Mouse (Mus musculus) cerebellum, adult 11-12 months (tissue): ENCODE measurements around the gene Ust.
A peak's percentile ranks its signal among the peaks of the same experiment; 100 is the strongest.

Source experiments
- DNase-seq: peaks from one replicate; pipeline ENCODE4 v3.0.0; 2022

Gene Ust

DNA sequence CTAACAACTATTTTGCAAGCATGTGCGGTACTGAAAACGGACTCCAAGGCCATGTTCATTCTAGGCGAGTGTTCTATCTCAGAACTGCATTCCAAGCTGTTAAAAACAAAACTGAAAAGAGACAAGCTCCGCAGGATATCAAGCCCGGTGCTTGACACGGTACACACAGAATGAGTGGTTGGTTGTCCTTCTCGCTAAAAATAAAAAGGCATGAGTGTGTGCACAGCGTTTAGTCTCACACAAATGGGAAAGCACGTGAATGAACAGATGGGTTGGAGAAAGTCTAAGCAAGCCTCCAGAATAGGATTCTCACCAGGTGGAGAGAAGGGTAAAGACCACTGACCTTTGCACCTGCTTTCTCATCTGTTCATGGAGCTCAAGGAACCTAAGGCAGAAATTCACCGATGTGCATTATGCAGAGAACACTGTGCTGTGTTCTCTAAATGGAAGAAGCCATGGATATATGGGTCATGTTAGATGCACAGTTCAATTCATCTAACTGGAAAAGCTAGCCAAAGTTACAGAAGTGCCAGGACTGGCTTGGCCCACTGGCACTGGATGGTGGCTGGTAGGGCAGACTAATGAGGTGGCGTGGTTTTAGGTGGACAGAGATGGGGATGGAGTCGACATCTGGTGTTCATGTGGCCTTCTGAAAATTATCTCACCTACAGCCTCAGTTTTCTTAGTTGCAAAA is 90.8 kb downstream of the Ust start:
- DNase-seq: peak; percentile 62

DNA sequence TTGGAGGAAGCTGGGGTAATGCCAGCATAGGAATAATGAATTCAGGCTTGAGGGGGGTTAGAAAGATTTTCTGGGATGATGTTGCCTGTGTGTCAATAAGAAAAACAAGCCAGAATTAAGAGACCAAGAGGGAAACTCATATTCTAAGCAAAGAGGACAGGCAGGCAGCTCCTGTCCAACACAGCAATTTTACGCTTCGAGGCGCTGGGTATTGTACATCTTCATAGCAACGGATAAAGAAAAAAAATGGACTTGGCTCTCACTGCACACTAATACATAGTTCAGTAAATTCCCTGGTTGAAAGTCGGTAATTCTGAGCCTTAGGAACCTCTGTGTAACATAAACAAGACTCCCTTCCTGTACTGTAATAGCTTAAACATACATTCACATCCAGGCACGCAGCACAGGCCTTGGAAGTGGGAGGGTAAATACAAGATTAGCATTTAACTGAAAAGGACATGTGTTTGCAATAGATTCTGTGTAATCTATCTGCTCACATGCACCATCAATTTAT is 99.1 kb downstream of the Ust start:
- DNase-seq: no peak

DNA sequence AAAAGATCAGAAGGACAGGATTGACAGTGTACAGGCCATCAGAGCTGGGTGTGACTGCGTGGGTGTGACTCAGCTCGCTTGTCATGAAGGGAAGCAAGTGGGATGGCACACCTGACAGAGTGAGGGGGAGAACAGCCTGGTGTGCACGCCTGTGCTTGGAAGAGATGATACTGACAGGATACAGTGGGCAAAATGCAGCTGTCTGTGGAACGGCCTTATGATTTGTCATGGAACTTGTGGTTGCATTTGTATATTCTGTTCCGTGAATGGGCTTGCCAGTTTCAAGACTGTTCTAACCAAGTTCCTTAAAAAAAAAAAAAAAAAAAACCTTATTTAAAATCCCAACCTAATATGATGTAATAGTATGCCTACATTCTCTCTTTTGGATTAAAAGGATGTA is 103.2 kb downstream of the Ust start:
- no peak for DNase-seq

DNA sequence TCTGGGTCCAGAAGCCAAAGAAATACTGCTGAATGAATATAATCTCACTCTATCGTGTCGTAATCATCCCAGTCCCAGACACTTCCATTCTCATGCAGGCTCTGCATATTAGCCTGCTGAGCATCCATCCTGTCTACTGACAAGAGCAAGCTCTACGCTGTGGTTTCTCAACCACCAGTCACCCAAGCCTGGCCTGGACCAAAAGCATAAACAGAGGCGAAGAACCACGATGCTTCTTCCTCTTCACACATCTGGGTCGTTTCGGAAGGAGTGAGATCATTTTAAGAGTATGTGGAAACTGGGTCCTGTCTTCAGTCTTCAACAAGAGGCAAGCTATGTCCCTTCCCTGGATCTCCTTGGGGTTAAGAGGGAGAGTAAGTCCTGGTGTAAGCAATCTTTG is 103.6 kb downstream of the Ust start:
- DNase-seq: no peak

DNA sequence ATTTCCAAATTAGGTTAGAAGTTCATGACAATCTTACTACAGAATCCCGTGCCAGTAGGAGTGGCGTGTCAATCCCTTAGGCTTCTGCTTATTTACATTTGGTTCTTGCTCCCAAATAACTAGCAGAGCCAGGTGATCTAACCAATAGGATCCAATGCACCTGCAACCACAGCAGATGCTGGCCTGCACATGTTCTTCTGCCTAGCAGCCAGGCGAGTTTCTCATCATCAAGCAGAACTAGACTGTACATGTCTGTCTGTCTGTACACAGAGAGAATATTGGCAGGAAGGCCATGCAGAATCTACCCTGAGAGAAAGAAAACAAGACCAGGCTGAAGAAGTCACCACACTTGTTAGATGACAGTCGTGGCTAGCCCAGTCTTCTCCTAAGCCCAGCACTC is 113.5 kb downstream of the Ust start:
- no peak for DNase-seq

DNA sequence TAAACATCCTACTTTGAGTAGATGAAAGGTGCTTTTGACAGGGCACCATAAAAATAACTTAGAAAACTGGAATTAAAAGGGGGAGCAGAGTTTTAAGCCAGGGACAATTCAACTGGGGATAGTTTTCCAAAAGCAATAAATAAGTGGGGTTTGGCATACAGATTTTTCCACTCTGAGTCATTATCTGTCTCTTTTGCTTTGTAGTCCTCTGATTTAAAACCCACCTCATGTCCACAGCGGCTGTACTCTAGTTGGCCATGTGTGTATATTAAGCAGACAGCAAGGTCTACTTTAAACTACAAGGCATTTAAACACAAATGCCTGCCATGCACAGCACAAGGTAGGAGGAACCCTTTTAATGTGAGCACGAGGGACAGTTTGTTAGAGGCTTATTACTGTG is 126.4 kb downstream of the Ust start:
- DNase-seq: no peak

DNA sequence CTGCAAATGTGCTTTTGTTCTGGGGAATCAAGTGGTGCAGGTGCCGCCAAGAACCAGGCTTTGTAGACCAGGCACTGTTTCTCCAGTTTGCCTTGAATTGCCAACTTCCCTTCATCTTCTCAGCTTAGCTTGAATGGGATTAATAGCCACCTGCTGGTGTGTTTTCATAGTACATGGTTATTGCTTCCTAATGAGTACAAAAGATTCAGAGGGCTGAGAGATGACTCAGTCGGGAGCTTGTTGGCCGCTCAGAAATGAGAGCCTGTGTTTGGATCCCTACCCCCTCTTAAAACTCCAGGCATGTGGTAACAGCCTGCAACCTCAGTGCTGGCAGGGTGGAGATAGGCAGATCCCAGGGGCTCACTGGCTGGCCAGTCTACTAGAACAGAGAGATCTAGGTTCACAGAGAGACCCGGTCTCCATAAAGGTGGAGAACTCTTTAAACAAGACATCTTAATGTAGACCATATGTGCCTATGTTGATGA is 127.3 kb downstream of the Ust start:
- peak; percentile 48 for DNase-seq

DNA sequence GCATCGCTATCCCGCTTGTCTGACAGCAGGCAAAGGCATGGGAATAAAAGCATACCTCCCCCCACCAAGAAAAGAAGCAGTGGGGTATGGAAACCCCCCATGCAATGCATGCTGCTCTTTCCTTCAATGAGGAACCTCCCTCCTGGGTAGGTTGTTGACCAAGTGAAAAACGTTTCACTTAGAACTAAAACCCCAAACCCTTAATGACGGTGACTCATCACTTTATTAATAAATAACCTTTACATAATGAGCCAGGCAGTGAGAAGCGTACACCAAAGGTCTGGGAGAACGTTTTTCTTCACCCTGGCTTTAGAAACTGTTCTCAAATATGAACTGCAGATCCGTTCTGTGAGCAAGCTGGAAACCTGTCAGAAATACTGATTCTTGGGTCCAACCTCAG is 130.4 kb downstream of the Ust start:
- DNase-seq: no peak

DNA sequence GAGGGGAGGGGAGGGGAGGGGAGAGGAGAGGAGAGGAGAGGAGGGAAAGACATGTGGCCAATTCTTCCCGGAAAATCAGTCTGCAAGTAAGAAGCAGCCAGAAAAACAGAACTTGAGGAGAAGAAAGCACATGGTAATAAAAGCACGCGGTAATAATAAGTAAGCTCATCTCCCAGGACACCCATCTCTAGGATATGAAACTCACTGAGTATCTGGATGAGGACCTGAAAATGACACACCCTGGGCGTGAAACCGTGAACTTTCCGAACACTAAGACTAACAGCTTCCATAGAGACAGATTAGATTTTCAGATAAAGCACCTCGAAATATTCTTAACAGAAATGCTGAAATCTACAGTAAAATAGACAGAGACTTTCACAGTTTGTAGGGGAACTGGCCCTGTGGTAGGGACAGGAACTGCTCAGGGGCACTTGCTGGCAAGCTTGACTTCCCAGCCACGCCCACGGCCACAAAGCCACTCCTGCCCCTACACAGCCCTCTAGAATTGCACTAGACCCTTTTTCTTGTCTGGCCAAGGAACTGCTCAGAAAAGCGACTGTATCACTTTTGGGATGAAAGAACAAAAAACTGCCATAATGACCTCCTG is 148.6 kb downstream of the Ust start:
- no peak for DNase-seq

DNA sequence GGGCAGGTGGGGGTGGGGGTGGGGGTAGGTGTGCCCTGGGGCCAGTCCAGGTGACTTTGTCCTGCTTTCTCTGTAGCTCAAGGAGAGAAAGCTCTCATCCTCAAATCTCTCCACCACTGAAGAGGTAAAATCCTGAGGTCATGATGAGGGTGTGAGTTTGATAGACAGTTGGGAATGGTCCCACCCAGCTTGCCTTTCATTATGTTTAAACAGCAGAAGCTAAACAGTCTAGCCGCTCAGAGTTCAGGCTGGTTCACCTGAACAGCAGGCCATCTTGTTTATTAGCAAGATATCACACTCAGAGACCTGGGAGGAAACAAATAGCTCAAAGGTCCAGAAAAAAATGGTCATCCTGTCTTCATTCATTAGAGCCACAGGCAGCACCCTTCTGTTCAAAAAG is 152.8 kb downstream of the Ust start:
- DNase-seq: no peak

DNA sequence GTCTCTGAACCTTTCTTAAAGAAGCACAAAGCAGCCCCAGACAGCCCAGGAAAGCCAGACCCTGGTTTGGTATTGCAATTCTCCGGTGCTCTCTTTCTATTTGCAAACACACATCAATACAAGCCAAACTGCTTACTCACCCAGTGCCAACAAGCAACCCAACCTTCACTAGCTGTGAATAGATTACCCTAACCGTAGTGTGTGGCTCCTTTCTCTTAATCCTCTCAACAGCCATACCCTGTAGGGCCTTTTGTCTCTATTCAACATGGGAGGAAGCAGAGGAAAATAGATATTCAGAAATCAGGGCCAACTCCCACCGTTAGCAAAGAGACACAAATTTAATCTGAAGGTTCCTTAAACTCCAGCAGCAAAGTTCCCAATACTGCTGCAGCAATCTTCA is 154.4 kb downstream of the Ust start:
- no peak for DNase-seq

DNA sequence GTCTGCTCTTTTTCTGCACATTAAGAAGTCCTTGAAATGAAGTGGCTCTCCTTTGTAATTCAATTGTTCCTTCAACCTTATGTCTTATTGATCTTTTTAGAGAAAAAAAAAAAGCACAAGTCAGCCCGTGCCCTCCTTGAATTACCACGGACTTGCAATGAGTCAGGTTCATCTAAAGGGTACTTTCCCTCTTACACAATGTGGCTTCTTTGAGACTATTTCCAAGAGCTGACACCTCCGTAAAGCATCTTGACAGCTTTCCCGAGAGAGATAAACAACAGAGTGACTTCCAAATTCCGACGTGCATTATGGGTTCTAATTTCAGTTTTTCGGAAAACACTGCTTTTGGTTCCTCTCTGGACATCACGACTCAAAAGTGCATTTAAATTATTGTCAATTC is 155.3 kb downstream of the Ust start:
- DNase-seq: no peak

DNA sequence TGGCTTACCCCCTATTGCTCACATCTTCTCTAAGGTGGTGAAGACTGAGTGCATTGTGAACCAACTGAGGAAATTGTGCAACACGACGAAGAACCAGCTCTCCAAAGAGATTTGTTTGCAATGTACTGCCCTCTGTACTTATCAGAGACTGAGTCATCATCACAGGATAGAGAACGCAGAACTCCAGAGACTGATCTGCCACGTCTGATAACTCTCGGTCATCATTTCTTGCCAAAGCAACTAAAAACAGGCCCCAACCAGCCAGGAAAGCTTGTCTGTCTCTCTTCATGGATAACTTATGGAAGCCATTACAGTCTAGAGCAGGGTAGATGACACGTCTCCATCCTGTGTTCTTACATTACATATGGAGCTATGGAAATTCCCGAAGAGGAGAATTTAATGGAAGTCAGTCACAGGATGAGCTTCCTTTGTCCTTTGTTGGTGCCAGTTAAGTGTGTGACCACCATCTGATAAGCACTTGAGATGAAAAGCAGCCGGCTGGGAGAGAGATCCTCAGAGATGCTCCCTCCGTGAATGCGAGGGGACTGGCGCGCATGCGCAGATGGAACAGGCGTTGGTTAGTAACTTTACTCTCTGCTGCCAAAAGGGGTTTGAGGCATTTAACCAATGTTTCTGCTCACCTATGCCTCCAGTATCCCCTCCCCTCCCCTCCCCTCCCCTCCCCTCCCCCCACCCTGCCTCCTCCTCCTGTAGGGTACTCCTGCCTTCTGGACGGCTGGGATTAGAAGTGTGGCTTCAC is 160.2 kb downstream of the Ust start:
- no peak for DNase-seq

DNA sequence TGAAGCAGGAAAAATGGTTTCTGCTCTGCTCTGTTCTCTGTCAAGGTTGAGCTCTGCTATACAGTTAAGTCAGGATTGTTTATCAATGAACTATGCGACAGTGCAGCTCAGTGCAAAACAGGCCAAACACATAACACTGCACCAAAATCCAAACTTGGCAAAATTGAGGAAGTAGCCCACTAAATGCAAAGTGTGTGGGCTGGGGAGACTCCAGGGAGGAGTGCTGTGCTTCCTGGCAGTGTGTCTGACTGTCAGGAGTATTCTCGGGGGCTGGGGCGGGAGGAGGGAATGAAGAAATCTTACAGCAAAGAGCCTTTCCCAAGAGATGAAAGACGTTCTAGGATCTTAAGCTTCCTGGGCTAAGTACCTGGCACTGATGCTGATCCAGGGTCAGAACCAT is 165.1 kb downstream of the Ust start:
- no peak for DNase-seq

DNA sequence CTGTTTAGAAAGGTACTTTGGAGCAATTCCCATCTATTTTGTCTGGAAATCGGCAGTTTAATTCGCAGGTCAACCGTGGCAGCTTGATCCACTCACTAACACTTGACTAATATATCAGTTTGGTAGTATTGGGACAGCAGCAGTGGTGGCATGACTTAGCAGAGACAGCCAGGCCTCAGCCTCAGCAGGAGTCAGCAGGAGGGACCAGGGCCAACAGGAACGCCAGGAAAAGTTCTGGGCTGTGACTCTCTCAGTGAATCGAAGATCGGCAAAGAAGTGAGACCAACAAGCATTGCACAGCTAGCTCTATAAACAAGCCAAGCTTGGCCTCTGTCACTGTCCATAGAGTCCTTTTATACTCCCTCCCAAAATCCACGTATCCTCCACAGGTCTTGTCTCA is 168.0 kb downstream of the Ust start:
- DNase-seq: peak; percentile 32

DNA sequence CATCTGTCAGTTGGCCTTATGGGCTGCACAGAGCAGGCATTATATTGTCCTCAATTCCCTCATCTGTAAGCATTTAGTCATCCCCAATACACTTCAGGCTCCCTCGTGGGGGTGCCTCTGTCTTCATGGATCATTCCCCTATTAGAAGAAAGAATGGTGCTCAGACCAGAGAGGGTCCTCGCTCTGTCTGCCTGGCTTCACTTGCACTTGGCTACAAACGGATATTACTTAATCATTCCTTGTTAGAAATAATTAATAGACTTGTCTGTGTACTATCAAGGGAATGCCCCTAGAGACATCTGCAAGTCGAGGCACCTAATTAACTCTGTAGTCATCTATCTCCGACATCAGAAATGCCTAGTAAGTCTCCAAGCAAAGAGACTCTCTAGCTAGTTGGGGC is 171.1 kb downstream of the Ust start:
- DNase-seq: no peak

DNA sequence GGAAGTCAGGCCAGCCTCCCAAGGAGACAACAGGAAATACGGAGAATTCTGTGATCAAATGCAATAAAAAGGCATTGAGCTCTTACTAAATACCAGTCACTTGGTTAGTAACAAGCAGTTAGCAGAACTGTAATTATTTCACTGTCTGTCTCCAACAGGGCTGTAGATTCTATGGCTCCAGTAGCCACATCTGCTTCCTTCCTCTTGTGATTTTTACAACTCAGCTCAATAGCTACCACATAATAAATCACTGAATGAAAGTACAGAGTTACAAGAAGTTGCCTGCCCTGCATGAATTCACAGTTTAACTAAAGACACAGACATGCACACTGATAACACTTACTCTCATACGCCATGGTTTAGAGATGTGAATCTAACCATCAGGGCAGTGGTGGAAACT is 176.1 kb downstream of the Ust start:
- no peak for DNase-seq

DNA sequence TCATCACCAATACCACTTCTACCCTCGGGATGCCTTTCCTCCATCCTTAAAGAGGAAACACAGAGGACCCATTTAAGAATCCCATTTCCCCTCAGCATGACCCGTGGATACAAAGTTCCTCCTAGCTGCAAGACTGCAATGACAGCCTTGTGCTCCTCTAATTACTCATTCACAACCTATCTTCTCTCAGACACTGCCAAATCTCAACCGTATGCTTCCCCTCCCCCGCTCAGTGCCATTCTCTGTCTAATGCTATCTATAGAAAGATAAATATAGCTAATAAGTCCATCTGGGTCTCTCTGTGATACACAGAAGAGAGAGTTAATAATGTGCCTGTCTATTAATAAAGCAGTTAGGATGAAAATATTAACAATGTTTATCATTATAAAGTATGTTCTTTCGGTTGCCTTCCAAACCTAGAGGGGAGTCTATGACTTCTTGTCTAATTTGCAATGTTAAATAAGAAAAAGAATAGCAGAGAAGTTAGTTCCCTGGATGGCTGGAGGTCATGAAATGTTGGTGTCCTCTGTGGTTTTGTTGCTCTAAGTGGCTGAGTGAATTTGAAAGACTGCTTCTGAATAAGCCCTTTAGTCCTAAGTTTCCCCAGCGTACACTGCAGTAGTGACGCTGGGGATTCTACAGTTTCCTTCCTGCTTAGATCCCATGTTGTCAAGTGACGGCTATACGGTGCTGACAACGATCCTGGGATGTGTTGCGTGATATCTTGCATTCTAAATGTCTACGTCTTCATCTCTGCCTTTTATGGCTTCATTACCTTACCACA is 178.8 kb downstream of the Ust start:
- peak; percentile 33 for DNase-seq

DNA sequence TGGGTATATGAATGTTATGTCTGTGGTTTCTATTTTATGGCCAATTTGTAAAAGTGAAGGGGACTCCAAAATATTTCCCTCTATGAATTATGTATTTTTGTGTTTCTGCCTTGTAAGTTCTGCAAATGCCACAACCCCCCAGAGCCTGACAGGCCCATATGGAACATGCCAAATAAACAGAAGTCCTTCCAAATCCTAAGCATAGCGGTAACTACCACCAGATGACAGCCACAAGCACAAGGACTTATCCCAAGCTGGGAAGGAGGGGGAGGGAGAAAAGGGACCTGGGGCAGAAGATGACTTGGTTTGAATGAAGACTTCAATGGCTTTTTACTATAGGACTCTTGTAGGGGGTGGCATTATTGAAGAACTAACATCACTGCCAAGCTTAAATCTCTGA is 182.0 kb downstream of the Ust start:
- DNase-seq: peak; percentile 46

DNA sequence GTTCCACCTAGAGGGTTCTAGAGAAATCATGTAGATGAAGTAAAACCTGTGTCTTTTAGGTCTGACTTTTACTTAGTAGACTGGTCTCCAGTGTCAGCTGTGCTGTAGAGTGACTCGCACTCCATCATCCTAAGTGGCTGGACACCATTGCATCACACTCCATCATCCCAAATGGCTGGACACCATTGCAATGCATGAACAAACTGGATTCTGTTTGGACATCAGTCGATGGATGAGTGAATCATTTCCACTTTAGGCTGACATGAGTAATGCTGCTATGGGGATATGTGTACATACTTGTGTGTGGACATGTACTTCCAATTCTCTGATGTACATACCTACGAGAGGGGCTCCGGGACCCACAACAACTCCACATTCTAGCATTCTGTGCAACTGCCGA is 187.7 kb downstream of the Ust start:
- no peak for DNase-seq

DNA sequence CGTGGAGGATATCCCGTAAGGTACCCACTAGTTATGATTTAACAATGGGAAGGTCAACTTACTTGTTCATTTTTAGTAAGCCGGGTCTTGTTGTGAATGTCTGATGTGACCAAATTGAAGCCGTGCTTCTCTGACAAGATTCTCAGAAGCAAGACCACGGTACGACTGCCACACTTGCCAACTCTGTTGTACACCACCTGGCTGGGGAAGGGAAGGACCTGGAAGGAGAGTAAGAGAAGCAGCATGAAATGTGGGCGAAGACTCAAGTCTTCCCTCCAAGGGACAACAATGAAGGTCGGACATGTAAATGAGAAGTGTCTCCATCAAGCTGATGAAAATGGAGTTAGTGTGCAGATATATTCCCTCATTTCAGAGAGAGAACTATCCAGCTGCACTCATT is 188.6 kb downstream of the Ust start:
- DNase-seq: peak; percentile 41

DNA sequence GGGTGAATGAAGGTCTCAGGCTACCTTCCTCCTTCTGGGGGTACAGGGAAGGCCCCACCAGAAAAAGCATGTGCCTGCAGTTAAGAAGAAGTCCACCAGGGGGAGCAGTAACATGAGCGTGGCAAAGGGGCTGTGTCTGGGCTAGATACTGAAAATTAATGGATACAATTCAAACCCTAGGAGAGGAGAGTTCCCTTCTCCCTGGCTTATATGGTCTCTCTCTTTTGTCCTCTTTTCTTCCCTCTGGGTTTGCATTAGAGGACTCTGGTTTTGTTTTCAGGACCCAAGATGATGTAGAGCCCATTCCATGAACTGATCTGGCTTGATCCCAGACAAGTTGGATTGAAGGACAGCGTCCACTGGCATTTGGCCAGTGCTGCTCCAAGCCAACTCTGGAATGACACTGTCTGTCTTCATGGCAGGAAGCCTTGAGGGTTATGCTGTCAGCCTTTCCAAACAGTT is 195.3 kb downstream of the Ust start:
- DNase-seq: peak; percentile 61

DNA sequence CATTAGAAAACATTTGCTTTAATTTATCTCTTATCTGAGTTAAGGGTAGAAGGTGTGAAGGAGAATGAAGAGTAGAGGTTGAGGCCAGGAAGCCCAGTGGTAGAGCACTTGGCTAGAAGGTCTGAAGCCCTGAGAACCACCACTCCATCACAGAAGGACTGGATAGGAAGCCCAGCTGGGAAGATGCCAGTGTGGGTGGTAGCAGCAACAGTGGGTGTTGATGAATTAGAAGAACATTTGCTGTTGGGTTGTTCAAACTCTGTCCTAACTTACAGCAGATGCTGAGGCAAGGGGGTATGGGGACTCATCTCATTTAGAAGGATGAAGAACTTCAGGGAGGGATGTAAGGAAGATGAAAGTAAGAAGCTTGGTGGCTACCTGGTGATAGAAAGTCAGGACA is 197.9 kb downstream of the Ust start:
- DNase-seq: peak; percentile 4
